Mouse (Mus musculus) megakaryocyte-erythroid progenitor cell, adult 5-6 weeks (primary cell): ENCODE data around the gene Unc45a. TPM values are rescaled to one million over a fixed set of nuclear protein-coding genes. Genes with fewer than 3 reads are reported as not detected.
A peak's percentile ranks its signal among the peaks of the same experiment; 100 is the strongest.
"Not testable (repeated sequence)": the region's sequence is repeated elsewhere in the genome, so short reads cannot be mapped to it uniquely, and the experiment has no call there.

Source experiments
- ATAC-seq: replicated peaks from 2 replicates; pipeline ENCODE4 v1.8.0; 2016; ENCODE audit warnings: mild to moderate bottlenecking, inconsistent platforms; ENCODE audit not compliant: severe bottlenecking, poor library complexity, low FRiP score, low TSS enrichment
- total RNA-seq, 2 experiments: library from RNA; stranded (forward) in 1 of 2; stranded (reverse) in 1 of 2; fragments of 200-1000, 215-1000 nt in 1 of 2; fragments of >200 nt in 1 of 2; fragmentation: Nextera tagmentation in 1 of 2; gene quantifications; 2 replicates each; pipeline ENCODE4 v1.2.3; 2014 to 2017

Unc45a gene
- total RNA-seq, 2 experiments from 2014 or later = 11.2 to 23.2 TPM

DNA sequence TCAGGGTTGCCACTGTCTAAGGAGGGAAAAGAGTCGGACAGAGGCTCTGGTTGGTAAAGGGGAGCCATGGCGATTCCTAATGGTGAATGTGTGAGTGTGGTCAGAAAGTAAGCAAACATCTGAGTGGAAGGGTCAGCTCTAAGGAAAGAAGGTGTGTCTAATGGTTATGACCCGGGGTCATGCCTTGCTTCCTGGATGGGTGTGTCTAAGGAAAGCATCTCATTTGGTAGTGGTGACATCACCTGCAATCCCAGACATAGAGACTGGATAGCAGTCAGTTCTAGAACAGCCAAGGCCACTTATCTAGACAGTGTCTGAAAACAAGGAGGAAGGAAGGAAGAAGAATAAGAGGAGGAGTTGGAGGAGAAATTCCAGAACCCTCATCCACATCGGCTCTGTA lies 6.0 kb downstream of the Unc45a start:
- no peak for ATAC-seq

DNA sequence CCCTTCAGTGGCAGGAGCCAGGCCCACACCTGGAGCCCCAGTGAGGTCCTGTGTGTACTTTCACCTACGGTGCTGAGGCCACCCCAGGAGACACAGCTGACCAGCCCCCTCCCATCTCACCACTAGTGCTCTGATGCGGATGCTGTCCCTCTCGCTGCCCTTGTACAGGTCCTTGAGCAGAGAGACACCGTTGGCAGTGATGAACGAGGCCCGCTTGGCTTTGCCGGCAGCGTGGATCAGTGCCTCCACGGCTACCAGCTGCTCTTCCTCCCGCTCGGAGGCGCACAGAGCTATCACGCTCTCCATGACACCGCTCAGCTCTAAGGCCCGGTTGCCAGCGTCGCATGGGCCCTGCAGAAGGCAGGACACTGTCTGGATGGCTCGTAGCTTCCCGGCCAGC lies 9.4 kb downstream of the Unc45a start:
- ATAC-seq = no peak

DNA sequence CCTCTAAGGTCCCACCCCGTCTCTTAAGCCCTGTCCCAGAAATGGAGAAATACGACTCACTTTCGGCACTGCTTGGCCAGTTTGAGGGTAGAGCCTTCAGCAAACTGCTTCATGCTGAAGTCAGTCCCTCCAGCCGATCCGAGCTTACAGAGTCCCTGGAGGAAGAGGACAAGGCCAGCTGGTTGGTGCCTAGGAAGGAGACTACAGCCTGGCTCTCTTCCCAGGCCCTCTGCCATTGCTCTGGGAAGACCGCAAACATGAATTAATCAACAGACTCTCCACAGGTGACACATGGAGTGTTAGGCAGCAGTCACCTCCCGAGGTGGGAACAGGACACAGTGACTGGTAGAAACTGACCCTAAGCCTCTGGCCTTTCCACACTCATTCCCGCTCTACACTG lies 10.5 kb downstream of the Unc45a start:
- no peak for ATAC-seq

- no peak for ATAC-seq
Observed at GRCm38 (mm10) chr7:80326076-80326475, 14.7 kb downstream of the Unc45a start.

DNA sequence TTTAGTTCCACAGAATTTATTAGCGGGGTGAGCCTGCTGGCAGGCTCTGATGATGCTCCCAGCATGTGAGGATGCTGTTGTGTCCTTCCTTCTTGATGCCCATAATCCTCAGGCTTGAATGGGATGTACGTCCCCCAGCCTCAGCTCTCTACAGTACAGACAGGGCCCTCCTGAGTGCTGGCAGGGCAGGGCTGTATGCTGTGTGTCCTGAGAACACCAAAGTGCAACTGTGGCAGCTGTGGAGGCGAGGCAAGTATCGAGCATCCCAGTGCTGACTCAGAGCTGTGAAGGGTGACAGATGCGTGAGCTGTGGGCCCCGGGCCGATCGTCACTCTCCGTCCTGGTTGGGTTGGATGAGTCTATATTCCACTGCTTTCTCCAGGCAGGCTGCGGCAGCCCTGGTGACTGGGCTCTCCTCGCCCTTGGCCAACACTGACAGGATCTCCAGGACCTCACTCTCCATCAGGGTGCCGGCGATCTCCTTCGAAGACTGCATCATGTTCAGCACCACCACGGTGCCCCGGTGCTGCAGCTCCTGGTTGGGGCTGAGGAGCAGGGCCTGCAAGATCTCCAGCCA lies 15.4 kb downstream of the Unc45a start:
- no peak for ATAC-seq

DNA sequence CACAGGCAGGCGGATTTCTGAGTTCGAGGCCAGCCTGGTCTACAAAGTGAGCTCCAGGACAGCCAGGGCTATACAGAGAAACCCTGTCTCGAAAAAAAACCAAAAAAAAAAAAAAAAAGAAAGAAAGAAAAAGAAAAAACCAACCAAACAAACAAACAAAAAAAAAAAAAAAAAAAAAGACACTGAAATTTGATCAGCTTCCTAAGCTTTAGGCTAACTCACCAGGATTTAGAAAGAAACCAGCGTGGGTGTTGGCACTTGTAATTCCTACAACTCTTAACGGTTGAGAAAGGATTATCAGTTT lies 16.0 kb downstream of the Unc45a start:
- not testable (repeated sequence) for ATAC-seq

- ATAC-seq = peak; percentile 93
Observed at GRCm38 (mm10) chr7:80324043-80324815, 16.6 kb downstream of the Unc45a start, which contains the start of gene Rccd1. Gene Rccd1 (minus strand): TSS chr7:80324454.

- no peak for ATAC-seq
Observed at GRCm38 (mm10) chr7:80323336-80323735, 17.5 kb downstream of the Unc45a start.

DNA sequence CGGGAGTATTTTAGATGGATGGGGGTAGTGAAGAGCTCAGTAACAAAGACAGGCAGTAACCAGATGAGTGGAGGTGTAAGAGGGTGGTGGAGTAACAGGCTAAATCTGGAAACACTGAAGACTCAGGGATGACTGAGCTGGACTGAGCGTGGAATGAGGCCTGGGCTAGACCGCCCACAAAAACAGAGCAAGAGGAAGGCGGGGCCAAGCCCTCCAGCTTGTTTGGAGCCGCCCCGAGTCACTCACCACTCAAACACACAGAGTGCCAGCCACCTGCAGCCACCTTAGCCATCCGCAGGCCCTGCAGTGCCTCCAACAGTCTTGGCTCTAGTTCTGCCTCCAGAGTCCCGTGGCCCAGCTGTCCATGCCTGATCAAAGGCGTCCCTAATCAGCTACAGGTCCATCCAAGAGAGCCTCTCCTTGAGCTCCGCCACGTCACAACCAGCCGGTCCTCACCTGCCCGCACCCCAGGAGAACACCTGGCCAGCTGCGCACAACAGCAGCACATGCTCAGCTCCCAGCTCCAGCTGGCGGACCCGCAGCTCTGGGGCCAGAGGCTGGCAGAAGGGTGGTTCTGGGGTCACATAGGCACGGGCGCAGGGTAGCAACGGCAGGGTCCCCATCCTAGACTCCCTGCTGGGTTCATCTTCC lies 20.8 kb downstream of the Unc45a start:
- ATAC-seq = no peak

DNA sequence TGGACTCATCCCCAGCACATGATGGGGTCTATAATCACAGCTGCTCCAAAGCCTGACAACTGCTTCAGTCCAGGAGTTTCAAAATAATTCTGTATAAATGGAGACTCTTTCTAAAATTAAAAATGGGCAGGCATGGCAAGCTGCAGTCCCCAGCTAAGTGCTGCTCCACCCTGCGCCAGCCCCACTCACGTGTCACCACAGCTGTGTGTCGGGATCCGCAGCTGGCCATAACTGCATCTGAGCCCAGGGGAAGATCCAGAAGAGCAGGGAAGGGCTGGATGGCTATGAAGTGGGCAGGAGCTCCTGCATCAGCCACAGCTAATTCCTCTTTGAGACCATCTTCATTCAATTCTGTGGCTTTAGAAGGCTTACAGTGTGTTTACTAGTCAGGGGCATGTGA lies 22.1 kb downstream of the Unc45a start:
- no peak for ATAC-seq

DNA sequence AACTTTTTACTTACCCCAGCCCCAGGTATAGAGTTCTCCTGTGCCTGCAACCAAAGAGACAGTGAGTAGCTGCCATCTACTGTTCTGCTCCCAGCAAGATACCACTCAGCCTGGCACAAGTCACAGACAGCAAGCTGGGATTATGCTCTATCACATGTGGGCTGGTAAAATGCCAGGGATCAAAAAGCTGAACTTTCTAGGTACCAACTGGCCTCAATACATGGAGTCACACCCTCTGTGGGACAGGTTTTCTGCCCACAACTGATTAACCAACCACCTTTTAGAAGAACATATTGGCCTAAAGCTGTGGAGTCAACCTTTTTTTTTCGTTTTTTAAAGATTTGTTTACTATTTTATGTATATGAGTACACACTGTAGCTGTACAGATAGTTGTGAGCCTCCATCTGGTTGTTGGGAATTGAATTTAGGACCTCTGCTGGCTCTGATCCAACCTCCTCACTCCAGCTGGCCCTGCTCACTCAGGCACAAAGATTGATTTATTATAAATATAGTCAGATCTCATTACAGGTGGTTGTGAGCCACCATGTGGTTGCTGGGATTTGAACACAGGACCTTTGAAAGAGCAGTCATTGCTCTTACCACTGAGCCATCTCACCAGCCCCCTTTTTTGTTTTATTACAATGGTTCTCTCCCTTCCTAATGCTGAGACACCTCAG lies 23.2 kb downstream of the Unc45a start:
- peak; percentile 51 for ATAC-seq

- no peak for ATAC-seq
Observed at GRCm38 (mm10) chr7:80315733-80316132, 25.1 kb downstream of the Unc45a start.

GRCm38 (mm10) chr7:80310771-80311170 lies 30.0 kb downstream of the Unc45a start:
- no peak for ATAC-seq

GRCm38 (mm10) chr7:80307766-80308165 lies 33.0 kb downstream of the Unc45a start:
- no peak for ATAC-seq

DNA sequence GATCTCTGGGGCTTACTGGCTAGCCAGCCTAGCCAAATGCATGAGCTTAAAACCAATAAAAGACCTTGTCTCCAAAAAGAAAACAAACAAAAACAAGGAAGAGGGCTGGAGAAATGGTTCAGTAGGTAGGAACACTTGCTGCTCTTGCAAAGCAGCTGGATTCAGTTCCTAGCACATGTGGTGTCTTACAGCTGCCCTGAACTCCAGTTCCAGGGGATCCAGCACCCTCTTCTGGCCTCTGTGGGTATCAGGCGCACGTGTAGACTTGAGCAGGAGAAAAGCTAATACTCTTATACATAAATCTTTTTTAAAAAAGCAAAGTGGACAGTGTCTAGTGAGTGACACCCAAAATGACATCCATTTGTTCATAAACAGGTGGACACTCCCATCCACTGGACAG lies 39.3 kb downstream of the Unc45a start:
- ATAC-seq = no peak

GRCm38 (mm10) chr7:80299568-80299967 lies 41.2 kb downstream of the Unc45a start:
- ATAC-seq = no peak

DNA sequence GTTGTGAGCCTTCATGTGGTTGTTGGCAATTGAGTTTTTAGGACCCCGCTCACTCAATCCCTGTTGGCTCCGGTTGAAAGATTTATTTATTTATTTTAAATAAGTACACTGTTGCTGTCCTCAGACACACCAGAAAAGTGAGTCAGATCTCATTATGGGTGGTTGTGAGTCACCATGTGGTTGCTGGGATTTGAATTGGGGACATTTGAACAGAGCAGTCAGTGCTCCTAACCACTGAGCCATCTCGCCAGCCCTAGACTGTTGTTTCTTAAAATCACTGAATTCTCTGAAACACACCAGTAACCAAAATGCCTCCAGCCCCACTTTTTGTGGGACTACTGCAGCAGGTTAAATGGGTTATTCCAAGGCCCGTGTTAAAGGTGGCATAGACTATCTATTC lies 42.1 kb downstream of the Unc45a start:
- no peak for ATAC-seq

- no peak for ATAC-seq
Observed at GRCm38 (mm10) chr7:80297041-80297440, 43.8 kb downstream of the Unc45a start.

DNA sequence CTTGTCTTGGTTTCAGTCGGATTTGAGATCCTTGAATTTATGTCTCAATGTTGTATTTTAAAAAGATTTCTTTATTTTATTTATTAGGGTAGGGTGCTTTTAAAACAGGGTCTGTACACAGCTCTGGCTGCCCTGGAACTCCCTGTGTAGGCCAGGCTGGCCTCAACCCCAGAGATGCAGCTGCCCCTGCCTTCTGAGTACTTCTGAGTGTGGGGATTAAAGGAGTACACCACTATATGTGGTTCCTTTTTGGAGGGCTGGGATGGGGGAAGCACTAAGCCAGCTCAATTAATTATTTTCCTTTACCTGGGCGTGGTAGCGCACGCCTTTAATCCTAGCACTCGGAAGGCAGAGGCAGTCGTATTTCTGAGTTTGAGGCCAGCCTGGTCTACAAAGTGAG lies 44.3 kb downstream of the Unc45a start:
- ATAC-seq = no peak
